Mouse (Mus musculus) olfactory bulb, adult 2 months (tissue): ENCODE measurements around the gene Aurkaip1. TPM values are rescaled to one million over a fixed set of nuclear protein-coding genes. Genes with fewer than 3 reads are reported as not detected.

Experiments
- H3K27ac ChIP-seq: fragments of 200-500 bp; 2 replicates; pipeline ENCODE4 v1.5.1; 2012; ENCODE audit warnings: low read depth, low read length; ENCODE audit not compliant: insufficient read depth
- H3K4me1 ChIP-seq: fragments of 200-500 bp; 2 replicates; pipeline ENCODE4 v1.6.1; 2012; ENCODE audit warnings: low read length; ENCODE audit not compliant: control insufficient read depth, insufficient read depth
- H3K4me3 ChIP-seq: fragments of 200-500 bp; 2 replicates; pipeline ENCODE4 v1.5.1; 2012; ENCODE audit warnings: mild to moderate bottlenecking, low read depth, low read length, moderate library complexity; ENCODE audit not compliant: insufficient read depth
- CTCF ChIP-seq: fragments of 200-500 bp; IDR thresholded peaks from 2 replicates; pipeline ENCODE4 v1.5.1; 2012; ENCODE audit warnings: low read depth, mild to moderate bottlenecking, low read length, moderate library complexity; ENCODE audit not compliant: insufficient read depth
- POLR2A ChIP-seq: fragments of 200-500 bp; IDR thresholded peaks from 2 replicates; pipeline ENCODE4 v1.6.1; 2012; ENCODE audit warnings: mild to moderate bottlenecking, low read depth, low read length, moderate library complexity; ENCODE audit not compliant: insufficient read depth
- WGBS: fragments of 180-500 bp; shearing (Covaris S2); methylation state at CpG from one replicate; pipeline ENCODE4 v1.1.7; 2018; 5-methylcytosine and 5-hydroxymethylcytosine counted together
- polyA plus RNA-seq: library from polyadenylated mRNA; stranded (reverse); fragments of >200 nt; gene quantifications from 2 replicates; pipeline ENCODE4 v1.2.4, GENCODE M21; 2012; ENCODE audit warnings: low replicate concordance; ENCODE audit not compliant: missing spikeins, insufficient read depth, insufficient read length

The Aurkaip1 gene
- polyA plus RNA-seq, 1 experiment = not detected

- WGBS = 2% methylated on average over 68 of the region's 69 CpGs
- H3K27ac ChIP-seq = no peak overlapping the region
- no peak for TF ChIP-seq POLR2A
- no peak for TF ChIP-seq CTCF
- H3K4me3 ChIP-seq = peak overlapping the region; percentile 85
- peaks cover 28% of the 10 kb centered on the region for H3K4me1 ChIP-seq
Observed at GRCm38 (mm10) chr4:155847591-155848352, 16.7 kb downstream of the Aurkaip1 start.

GRCm38 (mm10) chr4:155848434-155849095, 17.5 kb downstream of the Aurkaip1 start:
- TF ChIP-seq POLR2A = no peak
- TF ChIP-seq CTCF = no peak
- Histone ChIP-seq H3K27ac (no peak overlapping the region), H3K4me1 (peaks cover 32% of the 10 kb centered on the region), H3K4me3 (peak overlapping the region; percentile 85)
- 47% methylated on average over 7 of the region's 7 CpGs for WGBS

- TF ChIP-seq POLR2A (no peak), CTCF (no peak)
- Histone ChIP-seq H3K4me3 (no peak overlapping the region), H3K27ac (no peak overlapping the region), H3K4me1 (peaks cover 32% of the 10 kb centered on the region)
- WGBS = 94% methylated on average over 2 of the region's 2 CpGs
Observed at GRCm38 (mm10) chr4:155849391-155849790, 18.3 kb downstream of the Aurkaip1 start.

- TF ChIP-seq CTCF (no peak), POLR2A (no peak)
- H3K27ac ChIP-seq = no peak overlapping the region
- H3K4me1 ChIP-seq = peaks cover 32% of the 10 kb centered on the region
- no peak overlapping the region for H3K4me3 ChIP-seq
- 88% methylated on average over 3 of the region's 3 CpGs for WGBS
Observed at GRCm38 (mm10) chr4:155849792-155850451, 18.9 kb downstream of the Aurkaip1 start.

- TF ChIP-seq POLR2A = no peak
- no peak for TF ChIP-seq CTCF
- Histone ChIP-seq H3K4me3 (no peak overlapping the region), H3K4me1 (peaks cover 30% of the 10 kb centered on the region), H3K27ac (no peak overlapping the region)
- WGBS = 86% methylated on average over 3 of the region's 3 CpGs
Observed at GRCm38 (mm10) chr4:155851368-155851767, 20.3 kb downstream of the Aurkaip1 start.

GRCm38 (mm10) chr4:155851951-155852411, 20.9 kb downstream of the Aurkaip1 start:
- WGBS = 68% methylated on average over 2 of the region's 2 CpGs
- no peak overlapping the region for H3K27ac ChIP-seq
- peaks cover 26% of the 10 kb centered on the region for H3K4me1 ChIP-seq
- TF ChIP-seq POLR2A (no peak), CTCF (no peak)
- no peak overlapping the region for H3K4me3 ChIP-seq

- H3K27ac ChIP-seq = no peak overlapping the region
- no peak overlapping the region for H3K4me3 ChIP-seq
- peaks cover 19% of the 10 kb centered on the region for H3K4me1 ChIP-seq
- no peak for TF ChIP-seq POLR2A
- TF ChIP-seq CTCF = no peak
- WGBS = 90% methylated on average over 9 of the region's 9 CpGs
Observed at GRCm38 (mm10) chr4:155853421-155853820, 22.3 kb downstream of the Aurkaip1 start.

GRCm38 (mm10) chr4:155854991-155855390, 23.9 kb downstream of the Aurkaip1 start:
- 96% methylated on average over 12 of the region's 12 CpGs for WGBS
- H3K4me1 ChIP-seq = 0 out of 2 replicates have a peak, but pooled peaks cover 13% of the 10 kb centered on the region
- H3K4me3 ChIP-seq = no peak overlapping the region
- H3K27ac ChIP-seq = no peak overlapping the region
- no peak for TF ChIP-seq POLR2A
- no peak for TF ChIP-seq CTCF

- 92% methylated on average over 12 of the region's 12 CpGs for WGBS
- 0 out of 2 replicates have a peak, but pooled peaks cover 12% of the 10 kb centered on the region for H3K4me1 ChIP-seq
- H3K27ac ChIP-seq = no peak overlapping the region
- H3K4me3 ChIP-seq = no peak overlapping the region
- TF ChIP-seq POLR2A = no peak
- no peak for TF ChIP-seq CTCF
Observed at GRCm38 (mm10) chr4:155856071-155856470, 25.0 kb downstream of the Aurkaip1 start.
